Mouse (Mus musculus): ENCODE data around the gene Aldh18a1.

The Aldh18a1 gene

GRCm38 (mm10) chr19:40587491-40588292, 571 bp downstream of the Aldh18a1 start:
- in situ Hi-C loops (cut with MboI, MseI), result loop anchor here in 1 of 2 experiments (10.0 kb wide), 1 partner anchor 657 kb away; no protein-coding TSS in a partner anchor

- in situ Hi-C loops (cut with MboI, MseI), result loop anchor here in 1 of 2 experiments (10.0 kb wide), 1 partner anchor 658 kb away; no protein-coding TSS in a partner anchor
These were observed 1.4 kb downstream of the Aldh18a1 start for GRCm38 (mm10) chr19:40586908-40587307.

GRCm38 (mm10) chr19:40581662-40582061, 6.6 kb downstream of the Aldh18a1 start:
- in situ Hi-C loops (cut with MboI, MseI), result loop anchor here in 1 of 2 experiments (10.0 kb wide), 1 partner anchor 663 kb away; no protein-coding TSS in a partner anchor

- in situ Hi-C loops (cut with MboI, MseI), result loop anchor here in 1 of 2 experiments (10.0 kb wide), 1 partner anchor 664 kb away; no protein-coding TSS in a partner anchor
These were observed 7.4 kb downstream of the Aldh18a1 start for GRCm38 (mm10) chr19:40580902-40581301.

- in situ Hi-C loops (cut with MboI, MseI), result no loop called here
These were observed 12.8 kb downstream of the Aldh18a1 start for GRCm38 (mm10) chr19:40575438-40575837.

- in situ Hi-C loops (cut with MboI, MseI), result loop anchor here in 1 of 2 experiments (5.0 kb wide), 1 partner anchor 1608 kb away; no protein-coding TSS in a partner anchor
These were observed 17.5 kb downstream of the Aldh18a1 start for GRCm38 (mm10) chr19:40570726-40571125.

GRCm38 (mm10) chr19:40567616-40568015, 20.6 kb downstream of the Aldh18a1 start:
- in situ Hi-C loops (cut with MboI, MseI), result loop anchor here in 1 of 2 experiments (5.0 kb wide), 1 partner anchor 1625 kb away; no protein-coding TSS in a partner anchor

- in situ Hi-C loops (cut with MboI, MseI), result loop anchor here in 1 of 2 experiments (5.0 kb wide), 1 partner anchor 58 kb away; no protein-coding TSS in a partner anchor
These were observed 24.2 kb downstream of the Aldh18a1 start for GRCm38 (mm10) chr19:40563880-40564645.

GRCm38 (mm10) chr19:40561521-40561920, 26.7 kb downstream of the Aldh18a1 start:
- in situ Hi-C loops (cut with MboI, MseI), result loop anchor here in 1 of 2 experiments (5.0 kb wide), 1 partner anchor 61 kb away; no protein-coding TSS in a partner anchor

GRCm38 (mm10) chr19:40556029-40556428, 32.2 kb downstream of the Aldh18a1 start:
- in situ Hi-C loops (cut with MboI, MseI), result loop anchor here in 1 of 2 experiments (10.0 kb wide), 2 partner anchors 1581 to 1621 kb away; partner anchors contain the start of gene Hells

GRCm38 (mm10) chr19:40555136-40555535, 33.1 kb downstream of the Aldh18a1 start:
- in situ Hi-C loops (cut with MboI, MseI), result loop anchor here in 1 of 2 experiments (10.0 kb wide), 2 partner anchors 1580 to 1620 kb away; partner anchors contain the start of gene Hells

- in situ Hi-C loops (cut with MboI, MseI), result loop anchor here in 1 of 2 experiments (10.0 kb wide), 2 partner anchors 1580 to 1620 kb away; partner anchors contain the start of gene Hells
These were observed 33.9 kb downstream of the Aldh18a1 start for GRCm38 (mm10) chr19:40554343-40554742.

GRCm38 (mm10) chr19:40553849-40554248, 34.4 kb downstream of the Aldh18a1 start:
- in situ Hi-C loops (cut with MboI, MseI), result loop anchor here in 1 of 2 experiments (10.0 kb wide), 2 partner anchors 1579 to 1619 kb away; partner anchors contain the start of gene Hells

GRCm38 (mm10) chr19:40553014-40553789, 35.1 kb downstream of the Aldh18a1 start:
- in situ Hi-C loops (cut with MboI, MseI), result loop anchor here in 1 of 2 experiments (10.0 kb wide), 2 partner anchors 1578 to 1618 kb away; partner anchors contain the start of gene Hells

- in situ Hi-C loops (cut with MboI, MseI), result loop anchor here (5.0 to 10.0 kb wide), 4 partner anchors 157 to 1615 kb away; partner anchors contain the start of gene Hells (in 1 of the 2)
These were observed 38.6 kb downstream of the Aldh18a1 start for GRCm38 (mm10) chr19:40549516-40550135.

GRCm38 (mm10) chr19:40548796-40549515, 39.3 kb downstream of the Aldh18a1 start:
- in situ Hi-C loops (cut with MboI, MseI), result loop anchor here (5.0 to 10.0 kb wide), 2 partner anchors 157 to 214 kb away; no protein-coding TSS in a partner anchor

GRCm38 (mm10) chr19:40548386-40548785, 39.9 kb downstream of the Aldh18a1 start:
- in situ Hi-C loops (cut with MboI, MseI), result loop anchor here (5.0 to 10.0 kb wide), 2 partner anchors 156 to 214 kb away; no protein-coding TSS in a partner anchor

- in situ Hi-C loops (cut with MboI, MseI), result loop anchor here (5.0 to 10.0 kb wide), 4 partner anchors 148 to 210 kb away; no protein-coding TSS in a partner anchor
These were observed 43.4 kb downstream of the Aldh18a1 start for GRCm38 (mm10) chr19:40544856-40545255.

- in situ Hi-C loops (cut with MboI, MseI), result loop anchor here (5.0 to 10.0 kb wide), 3 partner anchors 145 to 208 kb away; no protein-coding TSS in a partner anchor
These were observed 45.5 kb downstream of the Aldh18a1 start for GRCm38 (mm10) chr19:40542776-40543175.
